Mouse (Mus musculus) E14TG2a.4 (cell line): ENCODE results near the gene Josd2.

Source experiments
- H3K27me3 ChIP-seq: 2 replicates; pipeline ENCODE4 v1.6.1; 2014; ENCODE audit warnings: low read length, control low read depth; ENCODE audit not compliant: insufficient read depth
- H3K36me3 ChIP-seq: 2 replicates; pipeline ENCODE4 v1.6.1; 2014; ENCODE audit warnings: low read length, control low read depth; ENCODE audit not compliant: insufficient read depth
- H3K4me1 ChIP-seq: replicated peaks from 2 replicates; pipeline ENCODE4 v1.6.1; 2014; ENCODE audit warnings: low read depth, low read length, control low read depth
- H3K4me3 ChIP-seq: replicated peaks from 2 replicates; pipeline ENCODE4 v1.5.1; 2014; ENCODE audit warnings: mild to moderate bottlenecking, low read length
- H3K9me3 ChIP-seq: 2 replicates; pipeline ENCODE4 v1.6.1; 2014; ENCODE audit warnings: low read length, control low read depth
- CTCF ChIP-seq: conservative IDR thresholded peaks from 2 replicates; pipeline ENCODE4 v1.5.1; 2014; ENCODE audit warnings: low read length
- NANOG ChIP-seq: IDR thresholded peaks from 2 replicates; pipeline ENCODE4 v1.6.1; 2014; ENCODE audit warnings: borderline replicate concordance, low read length, mixed read lengths
- POU5F1 ChIP-seq: IDR thresholded peaks from 2 replicates; pipeline ENCODE4 v1.6.1; 2014; ENCODE audit warnings: low read length, borderline replicate concordance

Gene Josd2

DNA sequence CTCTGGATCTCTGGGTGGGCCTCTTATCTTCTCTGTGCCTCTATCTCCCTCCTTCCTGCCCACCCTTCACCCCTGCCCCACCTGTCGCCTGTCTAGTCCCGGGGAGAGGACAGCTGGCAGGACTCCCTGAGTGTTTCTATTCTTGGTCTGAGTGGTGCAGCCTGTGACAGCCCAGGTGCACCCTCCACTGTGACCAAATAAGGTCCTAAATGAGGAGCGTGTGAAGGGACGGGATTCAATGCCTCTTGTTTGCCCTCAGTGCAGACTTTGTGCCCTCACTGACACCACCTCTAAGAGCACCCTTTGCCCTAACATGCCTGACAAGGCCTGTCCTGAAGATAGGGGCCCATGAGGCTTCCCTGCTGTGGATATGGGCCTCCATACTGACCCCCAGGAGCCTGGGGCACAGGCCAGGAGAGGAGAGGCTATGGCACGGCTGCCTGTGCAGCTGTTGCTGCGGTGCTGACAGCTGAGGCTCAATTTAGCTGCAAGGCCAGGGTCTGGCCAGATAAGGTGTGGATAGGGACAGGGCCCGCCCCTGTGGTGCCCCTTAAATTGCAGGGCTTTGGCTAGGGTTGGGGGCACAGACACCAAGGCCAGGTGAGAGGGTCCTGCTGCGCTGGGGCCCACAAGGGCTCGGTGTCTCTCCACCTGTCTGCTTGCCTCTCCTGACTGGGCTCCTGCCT, 5.3 kb downstream of the Josd2 start:
- H3K9me3 ChIP-seq = no peaks in the 10 kb centered on the region
- H3K27me3 ChIP-seq = peaks cover 37% of the 10 kb centered on the region
- H3K36me3 ChIP-seq = peaks cover 6% of the 10 kb centered on the region; the same call in 1 of the 2 replicates
- TF ChIP-seq NANOG = no peak
- TF ChIP-seq POU5F1 = no peak
- TF ChIP-seq CTCF = no peak
- peaks cover 23% of the 10 kb centered on the region for H3K4me1 ChIP-seq
- no peak overlapping the region for H3K4me3 ChIP-seq

DNA sequence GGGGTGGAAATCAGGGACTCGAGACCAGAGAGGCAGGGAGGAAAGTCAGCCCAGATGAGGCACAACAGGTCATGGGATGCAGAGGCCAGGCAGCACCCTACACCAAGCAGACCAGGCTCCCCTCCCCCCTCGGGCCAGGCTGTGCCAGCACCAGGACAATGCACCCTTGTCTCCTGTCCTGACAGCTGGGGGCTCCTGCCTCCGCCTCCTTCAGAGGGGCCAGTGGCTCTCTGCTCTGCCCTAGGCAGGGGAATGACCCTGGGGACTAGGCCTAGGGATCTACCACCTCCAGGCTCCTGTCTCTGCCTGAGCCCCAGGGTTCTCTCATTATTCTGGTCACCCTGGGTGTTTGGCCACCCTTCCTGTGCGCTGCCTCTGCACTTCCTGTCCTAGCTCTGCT, 6.6 kb downstream of the Josd2 start:
- H3K36me3 ChIP-seq = peaks cover 3% of the 10 kb centered on the region; the same call in 1 of the 2 replicates
- H3K27me3 ChIP-seq = peaks cover 49% of the 10 kb centered on the region
- no peak overlapping the region for H3K4me3 ChIP-seq
- no peak for TF ChIP-seq CTCF
- TF ChIP-seq POU5F1 = no peak
- no peak for TF ChIP-seq NANOG
- no peaks in the 10 kb centered on the region for H3K9me3 ChIP-seq
- H3K4me1 ChIP-seq = peaks cover 10% of the 10 kb centered on the region; the same call in 1 of the 2 replicates

DNA sequence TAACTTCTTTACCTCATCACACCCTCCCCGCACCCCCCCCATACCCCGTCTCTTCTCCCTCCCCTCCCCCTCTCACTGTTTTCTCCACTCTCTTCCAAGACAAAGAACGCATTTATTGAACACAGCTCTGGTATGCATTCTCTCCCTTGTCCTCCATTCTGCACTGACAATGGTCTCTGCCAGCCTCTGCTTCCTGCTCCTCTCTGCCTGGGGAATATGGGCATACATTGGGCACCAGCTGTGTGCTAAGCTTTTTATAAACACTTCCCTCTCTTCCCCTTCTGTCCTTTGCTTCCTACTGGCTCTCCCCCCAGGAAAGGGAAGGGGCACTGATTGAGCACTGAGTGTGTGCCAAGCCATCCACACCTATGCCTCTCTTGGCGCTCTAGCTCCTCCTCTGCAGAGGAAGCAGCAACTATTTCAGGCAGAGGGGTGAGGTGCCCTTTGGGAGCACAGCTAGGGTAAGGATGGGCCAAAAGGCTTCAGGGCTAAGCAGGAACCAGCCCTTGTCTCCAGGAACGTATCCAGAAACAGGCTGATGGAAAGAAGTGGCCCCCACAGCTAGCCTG, 7.3 kb downstream of the Josd2 start:
- Histone ChIP-seq H3K9me3 (no peaks in the 10 kb centered on the region), H3K4me1 (peaks cover 7% of the 10 kb centered on the region; the same call in 1 of the 2 replicates), H3K27me3 (peaks cover 55% of the 10 kb centered on the region), H3K4me3 (no peak overlapping the region), H3K36me3 (no peaks in the 10 kb centered on the region)
- TF ChIP-seq CTCF (no peak), NANOG (no peak), POU5F1 (no peak)

DNA sequence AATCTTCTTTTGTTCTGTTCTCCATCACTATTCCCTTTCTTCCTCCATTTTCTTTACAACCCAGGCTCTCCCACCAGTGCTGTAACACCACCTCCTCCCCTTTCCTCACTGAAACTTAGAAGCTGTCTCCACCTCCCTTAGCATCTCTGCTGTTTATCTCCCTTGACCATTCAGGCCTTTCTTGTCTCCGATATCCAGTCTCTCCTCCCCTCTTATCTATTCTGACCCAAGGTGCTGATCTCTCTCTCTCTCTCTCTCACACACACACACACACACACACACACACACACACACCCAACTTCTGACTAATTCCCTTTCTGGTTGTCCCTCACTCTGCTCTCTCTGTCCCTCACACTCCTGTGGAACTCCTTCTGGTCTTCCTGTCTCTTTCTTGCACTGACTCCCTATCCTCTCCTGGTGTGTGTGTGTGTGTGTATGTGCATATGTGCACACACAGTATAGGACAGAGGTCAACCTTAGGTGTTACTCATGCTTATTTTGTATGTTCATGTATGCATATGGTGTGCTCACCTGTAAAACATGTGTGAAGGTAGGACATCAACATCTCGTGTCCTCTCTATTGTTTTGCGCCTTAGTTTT, 15.2 kb downstream of the Josd2 start:
- peaks cover 35% of the 10 kb centered on the region for H3K4me1 ChIP-seq
- H3K36me3 ChIP-seq = peaks cover 12% of the 10 kb centered on the region; the same call in 1 of the 2 replicates
- peaks cover 49% of the 10 kb centered on the region for H3K27me3 ChIP-seq
- H3K9me3 ChIP-seq = no peaks in the 10 kb centered on the region
- no peak overlapping the region for H3K4me3 ChIP-seq
- TF ChIP-seq POU5F1 = no peak
- no peak for TF ChIP-seq NANOG
- TF ChIP-seq CTCF = no peak

DNA sequence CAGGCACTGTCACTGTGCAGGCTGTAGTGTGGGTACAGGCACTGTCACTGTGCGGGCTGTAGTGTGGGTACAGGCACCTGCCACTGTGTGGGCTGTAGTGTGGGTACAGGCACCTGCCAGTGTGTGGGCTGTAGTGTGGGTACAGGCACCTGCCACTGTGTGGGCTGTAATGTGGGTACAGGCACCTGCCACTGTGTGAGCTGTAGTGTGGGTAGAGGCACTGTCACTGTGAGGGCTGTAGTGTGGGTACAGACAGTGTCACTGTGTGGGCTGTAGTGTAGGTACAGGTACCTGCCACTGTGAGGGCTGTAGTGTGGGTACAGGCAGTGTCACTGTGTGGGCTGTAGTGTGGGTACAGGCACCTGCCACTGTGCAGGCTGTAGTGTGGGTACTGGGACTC, 16.3 kb downstream of the Josd2 start:
- H3K9me3 ChIP-seq = no peaks in the 10 kb centered on the region
- H3K27me3 ChIP-seq = peaks cover 39% of the 10 kb centered on the region
- H3K4me1 ChIP-seq = peaks cover 38% of the 10 kb centered on the region
- H3K4me3 ChIP-seq = no peak overlapping the region
- peaks cover 20% of the 10 kb centered on the region for H3K36me3 ChIP-seq
- TF ChIP-seq POU5F1 (no peak), NANOG (no peak), CTCF (no peak)

DNA sequence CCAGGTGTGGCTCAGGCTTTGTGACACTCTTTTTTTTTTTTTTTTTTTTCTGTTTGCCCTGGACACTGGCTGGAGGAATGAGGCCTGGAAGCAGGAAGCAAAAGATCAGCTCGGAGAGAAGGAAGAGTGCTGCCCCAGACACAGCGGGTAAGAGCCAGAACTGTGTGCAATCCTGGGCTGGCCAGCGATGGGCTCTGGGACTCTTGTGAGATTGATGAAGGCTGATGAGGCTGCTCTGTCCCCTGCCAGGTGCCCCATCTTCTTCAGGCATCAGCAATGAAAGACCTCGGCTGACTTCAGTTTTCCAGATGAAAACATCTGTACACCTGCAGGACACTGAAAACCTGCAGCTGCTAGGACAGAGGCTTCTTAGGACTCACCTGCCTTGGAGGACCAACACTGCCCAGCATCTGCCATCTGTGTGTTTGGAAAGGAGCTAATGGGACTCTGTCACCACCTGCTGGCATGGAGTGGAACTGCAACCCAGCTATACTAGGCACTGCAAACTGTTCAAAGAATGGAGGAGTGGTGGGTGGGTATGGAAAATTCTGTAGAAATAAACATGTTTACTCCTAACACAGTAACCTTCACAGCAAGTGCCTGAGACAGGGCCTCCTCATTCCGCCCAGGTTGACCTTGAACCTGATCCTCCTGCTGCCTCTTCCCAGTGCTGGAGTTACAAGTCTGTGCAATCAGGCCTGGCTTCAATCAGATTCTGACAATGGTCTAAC, 17.2 kb downstream of the Josd2 start:
- no peaks in the 10 kb centered on the region for H3K9me3 ChIP-seq
- H3K4me1 ChIP-seq = peaks cover 38% of the 10 kb centered on the region
- TF ChIP-seq CTCF (peak; percentile 100), POU5F1 (no peak), NANOG (peak; percentile 70; the same call in 1 of the 2 replicates)
- no peak overlapping the region for H3K4me3 ChIP-seq
- peaks cover 31% of the 10 kb centered on the region for H3K27me3 ChIP-seq
- H3K36me3 ChIP-seq = peaks cover 29% of the 10 kb centered on the region

DNA sequence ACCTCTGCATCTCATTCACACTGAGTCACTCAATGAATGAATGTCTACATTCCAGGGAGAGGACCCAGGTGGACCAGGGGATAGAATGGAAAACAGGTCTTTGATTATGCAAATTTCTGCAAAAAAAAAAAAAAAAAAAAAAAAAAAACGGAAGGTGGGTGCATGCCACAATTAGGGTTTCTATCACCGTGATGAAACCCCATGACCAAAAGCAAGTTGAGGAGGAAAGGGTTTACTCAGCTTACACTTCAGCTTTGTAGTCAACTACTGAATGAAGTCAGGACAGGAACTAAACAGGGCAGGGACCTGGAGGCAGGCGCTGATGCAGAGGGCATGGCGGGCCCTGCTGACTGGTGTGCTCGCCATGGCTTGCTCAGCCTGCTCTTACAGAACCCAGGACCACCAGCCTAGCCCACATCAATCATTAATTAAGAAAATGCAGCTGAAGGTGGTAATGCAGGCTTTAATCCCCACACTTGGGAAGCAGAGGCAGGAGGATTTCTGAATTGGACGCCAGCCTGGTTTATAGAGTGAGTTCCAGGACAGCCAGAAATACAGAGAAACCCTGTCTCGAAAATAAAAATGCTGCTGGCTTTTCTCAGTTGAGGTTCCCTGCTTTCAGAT, 17.9 kb downstream of the Josd2 start:
- Histone ChIP-seq H3K27me3 (peaks cover 24% of the 10 kb centered on the region), H3K4me1 (peaks cover 38% of the 10 kb centered on the region)
- TF ChIP-seq POU5F1 = no peak
- no peak for TF ChIP-seq NANOG
- TF ChIP-seq CTCF = no peak

DNA sequence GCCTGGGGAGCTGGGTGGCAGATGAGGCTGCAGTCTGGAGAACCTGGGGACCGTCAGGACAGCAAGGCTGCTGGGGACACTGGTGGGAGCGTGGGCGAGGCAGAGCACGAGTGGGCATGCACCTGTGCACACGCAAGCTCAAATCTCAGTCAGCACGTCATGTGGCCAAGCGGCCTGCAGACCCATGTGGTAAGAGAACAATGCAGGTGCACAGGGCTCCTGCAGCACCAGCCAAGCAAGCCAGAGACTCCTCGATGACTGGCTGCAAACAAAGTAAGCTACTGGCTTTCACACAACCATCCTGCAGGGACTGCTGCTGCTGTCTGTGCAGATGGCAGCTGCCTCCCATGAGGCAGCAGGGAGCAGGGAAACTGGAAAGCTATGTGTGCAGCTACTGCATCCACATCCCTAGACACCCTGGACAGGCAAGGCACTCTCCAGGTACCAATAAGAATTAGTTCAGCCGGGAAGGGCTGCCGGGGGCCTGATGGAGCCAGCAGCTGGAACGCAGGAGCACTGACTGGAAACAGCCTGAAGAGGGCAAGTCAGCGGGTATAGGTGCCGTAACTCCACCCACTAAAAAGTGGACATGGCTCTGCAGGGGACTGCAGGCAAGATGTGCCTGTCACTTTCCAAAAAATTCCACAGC, 19.3 kb downstream of the Josd2 start:
- TF ChIP-seq CTCF (no peak), POU5F1 (no peak), NANOG (no peak)
- Histone ChIP-seq H3K4me3 (no peak overlapping the region), H3K36me3 (peaks cover 49% of the 10 kb centered on the region), H3K4me1 (peaks cover 46% of the 10 kb centered on the region), H3K9me3 (no peaks in the 10 kb centered on the region), H3K27me3 (peaks cover 12% of the 10 kb centered on the region)

More for the DNA sequence above, 17.9 kb downstream of the Josd2 start:
- Histone ChIP-seq H3K9me3 (no peaks in the 10 kb centered on the region), H3K36me3 (peaks cover 36% of the 10 kb centered on the region), H3K4me3 (no peak overlapping the region)
